Mouse (Mus musculus): ENCODE measurements around the gene Musk. TPM values are rescaled to one million over a fixed set of nuclear protein-coding genes. Genes with fewer than 3 reads are reported as not detected.
"Not testable (repeated sequence)": the region's sequence is repeated elsewhere in the genome, so short reads cannot be mapped to it uniquely, and the experiment has no call there.

The Musk gene
- polyA plus RNA-seq (2015; fragmentation: Nextera tagmentation; extraction: Ambion mirVana): 0.19 TPM in 1 of 2 replicates, not detected in the other

DNA sequence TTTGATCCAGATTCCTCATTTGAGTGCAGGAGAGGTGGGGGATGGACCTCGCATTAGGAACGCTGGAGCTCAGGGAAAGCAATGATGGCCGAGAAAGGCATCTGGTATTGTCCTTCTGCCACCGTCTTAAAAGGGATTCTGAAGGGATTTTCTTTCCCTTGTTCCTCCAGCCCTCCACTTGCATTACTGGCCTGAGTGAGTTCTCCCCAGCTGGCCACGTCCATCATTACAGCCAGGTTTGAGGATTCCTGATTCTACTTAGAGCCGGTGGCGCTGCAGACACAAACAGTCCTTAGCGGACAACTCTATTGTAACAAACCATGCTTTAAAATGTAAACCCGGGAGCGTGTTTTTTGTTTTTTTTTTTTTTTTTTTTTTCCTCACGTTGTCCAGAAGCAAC is at the start of gene Musk:
Musk (plus strand) TSS at position 274 of the 400 bp plus-strand sequence.
- Histone ChIP-seq H3K9me3 (replicated peaks) (no peaks in the 10 kb centered on the region), H3K36me3 (no peaks in the 10 kb centered on the region), H3K4me1 (replicated peaks) (peaks cover 3% of the 10 kb centered on the region; the same call in 1 of the 2 replicates), H3K4me3 (no peak within 1 kb of the TSS), H3K4me2 (peak within 1 kb of the TSS; percentile 24; the same call in 1 of the 2 replicates), H3K27ac (no peak within 1 kb of the TSS), H3K27me3 (no peaks in the 10 kb centered on the region), H3K9ac (no peak within 1 kb of the TSS)
- WGBS: 76% methylated on average over 11 of the region's 11 CpGs
- ATAC-seq (replicated peaks; ENCODE audit: insufficient number of reproducible peaks, insufficient read depth, low FRiP score, low read depth): no peak

DNA sequence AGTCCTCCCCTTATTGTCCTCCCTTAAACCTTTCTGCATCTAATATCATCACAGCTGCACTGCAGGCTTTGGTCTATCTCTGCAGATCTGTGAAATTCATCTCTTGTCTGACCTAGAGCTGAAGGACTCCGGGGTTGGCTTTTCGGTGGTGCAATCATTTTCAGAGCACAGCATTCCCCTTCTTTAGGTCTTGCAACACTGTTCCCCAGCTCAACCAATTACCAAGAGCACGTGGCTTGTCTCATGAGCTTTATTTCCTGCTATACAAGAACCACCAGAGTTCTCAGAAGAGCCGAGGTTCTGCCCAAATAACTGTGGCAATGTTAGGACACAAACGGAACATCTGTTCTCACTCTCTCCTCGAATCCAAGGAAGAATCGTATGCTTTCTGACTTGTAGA is 45.3 kb upstream of the Musk start:
- 74% methylated on average over 7 of the region's 7 CpGs for WGBS
- Histone ChIP-seq H3K4me2 (no peak overlapping the region), H3K36me3 (no peaks in the 10 kb centered on the region), H3K27me3 (no peaks in the 10 kb centered on the region), H3K4me3 (no peak overlapping the region), H3K27ac (no peak overlapping the region), H3K4me1 (replicated peaks) (no peaks in the 10 kb centered on the region), H3K9me3 (replicated peaks) (no peaks in the 10 kb centered on the region), H3K9ac (no peak overlapping the region)
- ATAC-seq (replicated peaks; ENCODE audit: insufficient number of reproducible peaks, insufficient read depth, low FRiP score, low read depth): no peak

DNA sequence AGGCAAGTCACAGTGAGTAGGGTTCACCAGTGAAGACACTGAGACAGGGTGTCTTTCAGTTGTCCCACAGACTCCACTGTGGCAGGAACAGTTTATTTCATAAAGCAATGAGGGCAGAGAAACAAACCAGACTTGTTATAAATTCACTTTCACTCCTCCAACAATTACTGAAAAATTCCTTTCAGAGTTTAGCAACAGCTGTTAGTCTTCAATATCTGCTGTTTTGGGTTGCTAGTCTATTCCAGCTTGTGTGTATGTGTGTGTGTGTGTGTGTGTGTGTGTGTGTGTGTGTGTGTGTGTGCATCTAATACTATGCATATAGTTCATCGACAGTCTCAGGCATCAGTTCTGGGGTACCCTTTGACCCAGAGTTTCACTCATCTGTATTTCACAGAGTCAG is 40.2 kb upstream of the Musk start:
- Histone ChIP-seq H3K27ac (no peak overlapping the region), H3K9me3 (replicated peaks) (no peaks in the 10 kb centered on the region), H3K36me3 (no peaks in the 10 kb centered on the region), H3K27me3 (no peaks in the 10 kb centered on the region), H3K4me3 (no peak overlapping the region), H3K9ac (no peak overlapping the region), H3K4me1 (replicated peaks) (no peaks in the 10 kb centered on the region), H3K4me2 (no peak overlapping the region)
- ATAC-seq (replicated peaks; ENCODE audit: insufficient number of reproducible peaks, insufficient read depth, low FRiP score, low read depth): no peak
- WGBS: 81% methylated on average over 1 of the region's 1 CpGs

DNA sequence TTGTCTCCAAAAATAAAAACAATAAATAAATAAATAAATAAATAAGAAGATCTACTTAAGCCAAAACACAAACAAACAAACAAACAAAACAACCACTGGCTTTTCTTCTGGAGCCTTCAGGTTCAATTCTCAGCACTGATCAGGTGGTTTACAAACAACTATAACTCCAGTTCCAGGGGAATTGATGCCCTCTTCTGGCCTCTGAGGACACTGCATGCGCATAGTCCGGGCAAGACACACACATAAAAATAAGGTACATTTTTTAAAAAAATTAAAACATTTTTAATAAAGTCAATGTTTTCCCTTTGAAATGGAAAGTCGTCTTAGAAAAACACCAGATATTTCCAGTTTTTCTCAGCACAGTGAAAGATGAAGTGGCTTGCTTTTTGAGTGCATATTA is 33.4 kb upstream of the Musk start:
- Histone ChIP-seq H3K4me3 (no peak overlapping the region), H3K9me3 (replicated peaks) (no peaks in the 10 kb centered on the region), H3K4me1 (replicated peaks) (no peaks in the 10 kb centered on the region), H3K36me3 (no peaks in the 10 kb centered on the region), H3K9ac (no peak overlapping the region), H3K4me2 (no peak overlapping the region), H3K27ac (no peak overlapping the region), H3K27me3 (no peaks in the 10 kb centered on the region)
- WGBS: 81% methylated on average over 3 of the region's 3 CpGs
- ATAC-seq (replicated peaks; ENCODE audit: insufficient number of reproducible peaks, insufficient read depth, low FRiP score, low read depth): no peak

DNA sequence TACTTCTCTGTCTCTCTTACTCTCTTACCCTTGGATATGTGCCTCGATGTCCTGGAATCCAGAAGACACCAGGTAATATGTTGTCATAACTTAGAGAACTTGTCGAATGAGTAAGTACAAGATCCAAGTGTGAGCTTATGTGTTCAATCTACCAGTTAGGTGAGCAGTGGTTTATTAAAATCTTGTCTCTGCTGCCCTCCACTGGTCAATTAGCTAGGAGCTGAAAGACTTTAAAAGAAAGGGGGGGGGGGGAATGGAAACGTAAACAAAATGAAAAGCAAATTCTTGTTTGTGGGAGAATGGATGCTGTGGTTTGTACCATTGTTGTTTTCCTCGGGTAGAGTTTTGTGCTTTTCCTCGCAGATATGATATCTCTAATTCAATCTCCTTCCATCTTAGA is 32.4 kb upstream of the Musk start:
- no peak overlapping the region for H3K4me3 ChIP-seq
- H3K9ac ChIP-seq: no peak overlapping the region
- WGBS: 21% methylated on average over 5 of the region's 5 CpGs
- H3K36me3 ChIP-seq: no peaks in the 10 kb centered on the region
- no peaks in the 10 kb centered on the region for H3K4me1 ChIP-seq (replicated peaks)
- H3K27ac ChIP-seq: no peak overlapping the region
- no peak overlapping the region for H3K4me2 ChIP-seq
- H3K9me3 ChIP-seq (replicated peaks): no peaks in the 10 kb centered on the region
- ATAC-seq (replicated peaks; ENCODE audit: insufficient number of reproducible peaks, insufficient read depth, low FRiP score, low read depth): no peak
- no peaks in the 10 kb centered on the region for H3K27me3 ChIP-seq

DNA sequence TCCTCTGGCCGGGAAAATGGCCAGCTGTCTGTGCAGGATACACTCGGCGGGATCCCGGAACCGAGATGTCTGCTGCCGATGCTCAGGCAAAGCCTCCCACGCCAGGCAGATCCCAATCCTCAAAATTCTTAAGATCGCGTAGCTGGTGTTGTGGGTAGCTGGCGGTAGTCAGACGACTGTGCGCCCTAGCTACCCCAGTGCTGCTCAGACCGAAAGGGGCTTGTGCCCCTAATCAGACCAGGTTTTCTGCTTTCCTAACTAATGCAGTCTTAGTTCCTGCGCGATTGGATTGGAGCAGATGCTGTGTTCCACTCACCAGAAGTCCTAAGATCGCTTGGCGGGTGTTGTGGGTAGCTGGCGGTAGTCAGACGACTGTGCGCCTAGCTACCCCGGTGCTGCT is 25.0 kb upstream of the Musk start:
- not testable (repeated sequence) for H3K4me2 ChIP-seq; H3K4me3 ChIP-seq; H3K4me1 ChIP-seq (replicated peaks); H3K27me3 ChIP-seq; H3K27ac ChIP-seq; H3K36me3 ChIP-seq; ATAC-seq (replicated peaks; ENCODE audit: insufficient number of reproducible peaks, insufficient read depth, low FRiP score, low read depth); H3K9me3 ChIP-seq (replicated peaks); H3K9ac ChIP-seq
- 89% methylated on average over 21 of the region's 21 CpGs for WGBS

DNA sequence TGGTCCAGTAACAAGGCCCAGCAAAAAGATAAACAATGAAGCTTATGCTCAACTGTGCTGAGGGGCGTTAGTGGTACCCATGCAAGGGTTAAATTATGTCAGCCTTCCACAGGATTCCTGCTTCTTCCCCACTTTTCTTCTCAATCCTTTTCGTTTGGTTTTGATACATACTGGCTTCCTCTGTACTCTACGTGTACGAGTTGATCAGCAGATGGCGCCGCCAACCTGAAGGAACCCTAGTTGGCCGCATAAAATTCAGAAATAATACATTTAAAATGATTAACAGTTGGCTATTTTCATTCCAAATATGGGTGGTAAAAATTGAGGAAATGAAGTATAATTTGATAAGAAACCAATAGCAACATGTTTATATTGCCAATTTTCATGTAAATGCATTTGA is 19.5 kb upstream of the Musk start:
- WGBS: 48% methylated on average over 7 of the region's 7 CpGs
- H3K27me3 ChIP-seq: no peaks in the 10 kb centered on the region
- H3K36me3 ChIP-seq: no peaks in the 10 kb centered on the region
- no peaks in the 10 kb centered on the region for H3K9me3 ChIP-seq (replicated peaks)
- no peaks in the 10 kb centered on the region for H3K4me1 ChIP-seq (replicated peaks)
- ATAC-seq (replicated peaks; ENCODE audit: insufficient number of reproducible peaks, insufficient read depth, low FRiP score, low read depth): no peak
- no peak overlapping the region for H3K9ac ChIP-seq
- no peak overlapping the region for H3K27ac ChIP-seq
- H3K4me2 ChIP-seq: no peak overlapping the region
- no peak overlapping the region for H3K4me3 ChIP-seq

DNA sequence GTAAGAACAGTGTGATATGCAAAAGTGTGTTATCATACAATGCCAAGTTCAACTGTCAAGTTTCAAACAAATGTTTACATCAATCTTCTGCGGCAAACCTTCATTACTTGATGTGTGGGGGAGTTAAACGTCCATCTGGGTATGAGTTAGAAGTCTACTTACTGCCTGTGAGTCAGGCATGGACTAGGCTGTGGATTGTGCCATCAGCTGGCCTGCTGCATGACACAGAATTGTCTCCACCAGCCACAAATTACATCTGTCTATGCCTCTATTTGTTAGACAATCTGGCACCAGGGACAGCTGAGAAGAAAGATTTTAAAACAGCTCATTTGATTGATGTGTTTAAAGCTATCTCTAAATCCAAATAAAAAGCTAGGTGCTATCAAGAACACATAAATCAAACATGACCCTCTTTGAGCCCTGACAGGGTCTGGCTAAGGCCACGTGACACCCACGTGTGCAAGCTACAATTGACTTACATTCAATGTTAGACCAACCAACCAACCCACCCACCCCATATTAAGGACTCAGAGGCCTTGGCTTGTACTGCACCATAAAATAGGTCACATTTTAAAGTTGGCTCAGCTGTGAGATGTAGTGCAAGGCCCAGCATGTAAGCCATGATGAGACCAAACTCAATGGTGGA is 16.7 kb upstream of the Musk start:
- no peaks in the 10 kb centered on the region for H3K27me3 ChIP-seq
- H3K4me2 ChIP-seq: no peak overlapping the region
- H3K36me3 ChIP-seq: no peaks in the 10 kb centered on the region
- H3K9ac ChIP-seq: no peak overlapping the region
- H3K9me3 ChIP-seq (replicated peaks): no peaks in the 10 kb centered on the region
- H3K27ac ChIP-seq: no peak overlapping the region
- no peaks in the 10 kb centered on the region for H3K4me1 ChIP-seq (replicated peaks)
- no peak overlapping the region for H3K4me3 ChIP-seq
- WGBS: 69% methylated on average over 4 of the region's 4 CpGs
- no peak for ATAC-seq (replicated peaks; ENCODE audit: insufficient number of reproducible peaks, insufficient read depth, low FRiP score, low read depth)

DNA sequence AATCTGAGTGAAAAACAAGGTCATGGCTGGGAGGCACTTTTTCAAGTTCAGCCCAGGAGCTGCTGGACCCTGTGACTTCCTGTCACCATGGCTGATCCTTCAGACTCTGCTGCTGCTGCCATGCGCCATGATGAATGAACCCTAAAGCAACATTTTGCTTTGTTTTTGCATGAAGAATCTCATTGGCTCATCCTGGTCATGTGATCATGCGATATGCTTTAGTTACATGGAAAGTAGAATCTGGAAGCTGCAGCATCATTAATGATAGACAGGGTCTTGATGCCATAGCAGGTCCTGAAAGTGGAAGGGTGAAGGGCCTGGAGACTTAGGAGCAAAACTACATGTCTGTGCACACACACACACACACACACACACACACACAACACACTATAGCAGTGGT is 15.8 kb upstream of the Musk start:
- Histone ChIP-seq H3K9me3 (replicated peaks) (no peaks in the 10 kb centered on the region), H3K4me2 (no peak overlapping the region), H3K36me3 (no peaks in the 10 kb centered on the region), H3K9ac (no peak overlapping the region), H3K27ac (no peak overlapping the region), H3K27me3 (no peaks in the 10 kb centered on the region), H3K4me3 (no peak overlapping the region), H3K4me1 (replicated peaks) (no peaks in the 10 kb centered on the region)
- WGBS: 86% methylated on average over 2 of the region's 2 CpGs
- no peak for ATAC-seq (replicated peaks; ENCODE audit: insufficient number of reproducible peaks, insufficient read depth, low FRiP score, low read depth)

DNA sequence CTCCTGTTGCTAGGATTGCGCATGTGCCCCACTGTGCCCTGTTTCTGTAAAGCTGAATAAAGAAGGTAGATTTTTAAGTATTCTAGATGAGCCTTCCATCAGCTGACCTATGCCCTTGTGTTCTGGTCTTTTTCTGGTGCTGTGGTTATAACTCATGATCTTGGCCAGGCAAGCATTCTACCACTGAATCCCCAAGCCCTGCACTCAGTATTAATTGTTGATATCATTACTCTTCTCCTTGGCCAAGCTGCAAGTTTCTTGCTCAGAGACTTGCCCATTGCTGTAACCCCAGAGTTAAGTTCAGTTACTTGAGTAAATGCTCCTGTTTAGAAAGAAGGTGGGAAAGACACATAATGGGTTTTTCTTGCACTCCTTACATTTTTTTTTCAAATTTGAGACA is 14.8 kb upstream of the Musk start:
- WGBS: 100% methylated on average over 1 of the region's 1 CpGs

DNA sequence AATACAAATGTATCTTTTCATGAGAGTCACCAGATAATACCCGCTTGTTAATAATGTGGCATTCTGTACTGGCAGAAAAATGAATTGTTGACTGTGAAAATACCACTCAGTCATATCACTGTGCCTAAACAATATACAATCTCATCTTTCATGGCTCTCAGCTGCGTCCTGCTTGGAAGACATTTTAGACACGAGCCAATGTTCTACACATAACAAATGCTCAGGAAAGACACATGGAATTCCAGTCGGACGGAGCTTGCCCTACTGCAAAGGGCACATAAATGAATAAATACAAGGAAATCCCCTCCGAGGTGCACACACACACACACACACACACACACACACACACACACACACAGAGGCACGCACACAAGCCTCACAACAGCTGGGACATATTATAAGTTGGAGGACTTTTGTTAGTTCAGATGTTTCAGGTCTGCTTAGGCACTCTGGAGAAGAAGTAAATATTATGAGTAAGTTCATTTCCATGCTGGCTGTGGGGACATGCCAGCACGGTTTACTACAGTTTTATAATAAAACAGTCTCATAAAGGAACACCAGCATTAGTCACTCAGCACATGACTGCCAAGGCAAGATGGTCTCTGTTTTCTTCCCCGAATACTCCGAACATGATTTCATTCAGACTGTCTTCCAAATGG is 14.1 kb upstream of the Musk start:
- Histone ChIP-seq H3K9me3 (replicated peaks) (no peaks in the 10 kb centered on the region), H3K27me3 (no peaks in the 10 kb centered on the region), H3K27ac (no peak overlapping the region), H3K9ac (no peak overlapping the region), H3K4me1 (replicated peaks) (no peaks in the 10 kb centered on the region), H3K4me3 (no peak overlapping the region), H3K4me2 (no peak overlapping the region), H3K36me3 (no peaks in the 10 kb centered on the region)
- 54% methylated on average over 10 of the region's 10 CpGs for WGBS
- no peak for ATAC-seq (replicated peaks; ENCODE audit: insufficient number of reproducible peaks, insufficient read depth, low FRiP score, low read depth)

More for the DNA sequence above, 14.8 kb upstream of the Musk start:
- Histone ChIP-seq H3K4me1 (replicated peaks) (no peaks in the 10 kb centered on the region), H3K9me3 (replicated peaks) (no peaks in the 10 kb centered on the region), H3K4me2 (no peak overlapping the region), H3K27ac (no peak overlapping the region), H3K36me3 (no peaks in the 10 kb centered on the region), H3K27me3 (no peaks in the 10 kb centered on the region), H3K4me3 (no peak overlapping the region), H3K9ac (no peak overlapping the region)
- no peak for ATAC-seq (replicated peaks; ENCODE audit: insufficient number of reproducible peaks, insufficient read depth, low FRiP score, low read depth)

DNA sequence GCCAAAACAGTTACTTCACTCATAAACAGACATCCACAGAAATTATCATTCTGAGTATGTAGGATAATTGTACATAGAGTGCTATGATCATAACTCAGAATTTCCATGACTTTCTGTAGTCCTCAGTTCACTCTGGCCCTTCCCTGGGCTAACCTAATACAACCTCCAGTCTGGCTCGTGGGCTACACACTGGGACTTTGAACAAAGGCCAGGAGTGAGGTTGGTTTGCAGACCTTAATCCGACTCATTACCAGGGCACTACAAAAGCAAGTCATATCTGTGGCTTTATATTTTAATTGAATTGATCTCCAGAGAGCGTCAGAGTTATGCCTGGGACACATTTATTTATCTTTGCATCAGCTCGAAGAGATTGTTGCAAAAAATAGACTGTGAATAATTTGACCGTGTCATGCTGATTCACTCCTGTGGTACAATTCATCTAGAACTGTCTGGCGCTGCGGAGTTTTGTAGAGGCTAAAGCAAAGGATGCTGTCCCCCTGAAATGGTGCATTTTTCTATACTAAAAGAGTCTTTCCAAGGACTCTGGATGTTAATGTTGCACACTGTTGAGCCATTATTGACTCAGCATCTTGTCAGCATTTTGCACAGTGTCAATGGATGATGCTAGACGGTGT is 10.4 kb upstream of the Musk start:
- no peak for ATAC-seq (replicated peaks; ENCODE audit: insufficient number of reproducible peaks, insufficient read depth, low FRiP score, low read depth)
- 70% methylated on average over 8 of the region's 8 CpGs for WGBS

More for the DNA sequence above, 10.4 kb upstream of the Musk start:
- H3K36me3 ChIP-seq: no peaks in the 10 kb centered on the region
- H3K4me1 ChIP-seq (replicated peaks): no peaks in the 10 kb centered on the region
- no peak overlapping the region for H3K4me3 ChIP-seq
- no peaks in the 10 kb centered on the region for H3K9me3 ChIP-seq (replicated peaks)
- H3K4me2 ChIP-seq: no peak overlapping the region
- no peaks in the 10 kb centered on the region for H3K27me3 ChIP-seq
- no peak overlapping the region for H3K9ac ChIP-seq
- no peak overlapping the region for H3K27ac ChIP-seq
